Mouse (Mus musculus): ENCODE results near the gene Rgs14.

GRCm38 (mm10) chr13:55429226-55429888, 59.8 kb downstream of the Rgs14 start:
- TF ChIP-seq CTCF (IDR thresholded peaks at IDR 0.05; ENCODE audit: low read depth) (no peak), EP300 (optimal IDR thresholded peaks at IDR 0.05) (no peak)

Data from stomach, postnatal 0 days (tissue).